Mouse (Mus musculus) frontal cortex, adult 2 months (tissue): ENCODE results near the gene Pou3f3. TPM values are rescaled to one million over a fixed set of nuclear protein-coding genes. Genes with fewer than 3 reads are reported as not detected.

Source experiments
- DNase-seq, 2 experiments: peaks; one replicate each; pipeline ENCODE4 v3.0.0; 2022; ENCODE audit warnings: low spot score in 1 of 2; ENCODE audit errors: extremely low spot score in 1 of 2
- polyA plus RNA-seq: library from polyadenylated mRNA; depleted of rRNA; stranded (reverse); fragments of >200 nt; gene quantifications from 2 replicates; pipeline ENCODE4 v1.2.3, GENCODE M21; 2012

The Pou3f3 gene
- polyA plus RNA-seq, 1 experiment = 29.7 TPM

- no peak for DNase-seq
Observed at GRCm38 (mm10) chr1:42694290-42694664, 1.3 kb upstream of the Pou3f3 start.

DNA sequence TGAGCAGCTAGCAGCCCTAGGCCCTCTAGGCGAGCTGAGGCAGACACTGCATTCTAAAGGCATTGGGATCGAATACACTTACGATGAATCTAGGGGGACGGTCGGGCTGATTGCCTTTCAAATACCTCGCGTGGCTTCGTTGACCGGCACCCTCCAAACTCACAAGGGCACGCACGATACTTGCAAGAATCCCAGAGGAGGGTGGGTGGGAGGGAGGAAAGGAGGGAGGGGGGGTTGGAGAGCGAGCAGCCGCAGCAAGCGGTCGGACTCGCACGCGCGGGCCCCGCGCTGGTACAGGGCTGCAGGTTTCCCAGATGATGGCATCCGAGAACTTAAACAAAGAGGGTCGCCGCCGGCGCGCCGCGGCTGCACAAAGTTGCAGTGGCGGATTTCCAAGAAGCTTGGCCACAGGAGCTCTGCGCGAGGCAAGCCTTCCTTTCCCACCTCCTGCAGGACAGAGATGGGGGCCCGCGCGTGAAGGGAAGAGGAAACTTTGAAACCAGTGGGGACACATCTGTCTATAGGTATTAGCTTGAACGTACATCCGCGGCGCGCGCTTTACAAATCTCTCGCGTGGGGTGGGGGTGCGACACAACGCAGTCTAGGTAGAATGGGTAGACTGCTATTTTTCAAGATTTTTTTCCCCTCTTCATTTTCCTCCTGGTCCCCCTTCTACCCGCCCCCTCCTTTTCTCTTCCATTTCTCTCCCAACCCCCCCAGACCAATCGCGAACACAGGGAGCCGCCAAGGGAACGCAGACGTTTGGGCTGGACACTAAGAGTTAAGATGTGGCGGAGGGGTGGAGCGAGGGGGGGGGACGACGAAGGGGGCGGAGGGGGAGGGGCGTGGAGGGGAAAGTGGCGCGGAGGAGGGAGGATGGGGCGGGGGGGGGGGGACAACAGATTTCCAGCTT, 647 bp upstream of the Pou3f3 start:
- DNase-seq = no peak

- no peak for DNase-seq
Observed at GRCm38 (mm10) chr1:42696371-42697031, 933 bp downstream of the Pou3f3 start.

GRCm38 (mm10) chr1:42697321-42697755, 1.8 kb downstream of the Pou3f3 start:
- DNase-seq = no peak

- DNase-seq = no peak
Observed at GRCm38 (mm10) chr1:42697756-42698583, 2.4 kb downstream of the Pou3f3 start.

DNA sequence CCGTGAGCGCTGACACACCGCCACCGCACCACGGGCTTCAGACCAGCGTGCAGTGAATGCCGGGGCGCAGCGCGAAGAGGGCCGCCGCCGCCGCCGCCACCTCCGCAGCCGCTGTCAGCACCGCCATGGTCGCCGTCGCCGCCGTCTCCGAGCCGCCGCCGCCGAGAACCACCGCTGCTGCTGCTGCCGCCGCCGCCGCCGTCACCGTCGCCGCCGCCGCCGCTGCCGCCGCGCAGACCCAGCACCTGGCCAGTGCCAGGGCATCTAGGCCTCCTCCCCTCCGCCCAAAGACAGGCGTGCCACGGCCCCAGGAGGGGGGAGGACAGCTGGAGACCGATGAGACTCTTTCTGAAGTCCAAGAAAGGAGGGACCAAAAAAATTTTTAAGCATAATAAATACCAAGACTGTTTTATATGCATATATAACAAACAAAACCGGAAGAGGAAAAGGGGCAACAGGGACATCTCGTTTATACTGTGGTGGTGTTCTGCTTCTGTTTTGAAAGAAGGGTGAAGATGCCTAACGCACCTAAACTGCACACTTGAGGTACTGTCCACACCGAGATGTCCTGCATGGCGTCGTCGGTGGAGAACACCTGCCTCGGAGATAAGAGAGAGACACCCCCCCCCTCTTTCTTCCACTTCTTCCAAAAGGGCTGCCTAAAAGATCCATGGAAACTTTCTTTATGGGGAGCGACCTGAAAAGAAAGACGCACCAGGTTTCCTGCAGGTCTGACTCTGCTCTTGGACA, 3.2 kb downstream of the Pou3f3 start:
- DNase-seq = no peak

GRCm38 (mm10) chr1:42699471-42699871, 3.9 kb downstream of the Pou3f3 start:
- no peak for DNase-seq

DNA sequence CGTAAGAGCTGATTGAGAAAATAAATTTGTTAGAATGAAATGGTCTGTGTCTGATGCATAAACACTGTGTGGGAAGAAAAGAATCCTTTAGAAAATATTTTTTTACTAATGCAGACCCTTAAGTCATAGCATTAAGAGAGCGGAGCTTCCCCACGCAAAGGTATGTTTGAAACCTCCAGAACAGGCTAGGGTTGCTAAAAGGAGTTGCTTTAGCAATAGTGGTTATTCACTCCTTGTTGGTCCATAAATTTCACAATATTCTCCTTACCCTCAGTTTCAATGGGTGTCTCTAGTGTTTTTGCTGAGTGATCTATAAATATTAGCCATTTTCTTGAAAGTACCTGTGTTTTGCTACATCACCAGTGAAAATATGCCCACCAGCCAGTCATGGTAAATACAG, 4.6 kb downstream of the Pou3f3 start:
- DNase-seq = no peak

DNA sequence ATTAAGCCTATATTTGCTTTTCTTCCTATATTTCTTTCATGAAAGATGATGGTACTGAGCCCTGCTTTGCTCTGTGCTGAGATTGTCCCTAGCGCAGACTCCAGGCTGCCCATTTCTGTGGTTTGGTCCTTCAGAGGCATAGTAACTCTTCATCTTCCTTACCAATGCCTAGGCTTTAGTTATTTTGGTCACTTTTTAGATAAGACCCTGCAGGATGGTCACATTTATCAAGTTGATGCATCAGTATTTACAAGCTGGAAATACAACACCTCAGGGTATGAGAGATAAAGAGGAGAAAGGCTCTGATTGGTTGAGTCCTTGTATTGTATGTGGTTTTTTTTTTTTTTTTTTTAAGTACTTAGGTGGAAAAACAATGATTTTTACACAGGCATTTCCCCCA, 5.2 kb downstream of the Pou3f3 start:
- no peak for DNase-seq

- no peak for DNase-seq
Observed at GRCm38 (mm10) chr1:42701833-42702611, 6.5 kb downstream of the Pou3f3 start.

DNA sequence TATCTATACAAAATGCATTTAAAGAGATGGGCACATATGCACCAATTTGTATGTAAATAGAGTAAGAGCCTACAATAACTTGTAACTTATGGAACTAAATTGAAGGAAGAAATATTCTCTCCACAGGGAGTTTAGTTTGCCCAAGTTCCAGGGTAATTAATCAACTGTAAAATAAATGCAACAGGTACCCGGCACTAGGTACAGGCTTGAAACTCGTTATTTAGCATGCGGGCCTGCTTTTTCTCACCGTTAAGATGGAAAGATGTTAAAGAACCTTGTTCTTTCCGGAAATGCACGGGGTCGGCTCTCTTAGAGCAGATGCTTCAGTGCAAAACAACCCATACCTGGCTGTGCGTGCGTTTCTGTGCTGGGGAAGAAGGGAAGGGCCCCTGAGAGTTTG, 7.4 kb downstream of the Pou3f3 start:
- DNase-seq = no peak

DNA sequence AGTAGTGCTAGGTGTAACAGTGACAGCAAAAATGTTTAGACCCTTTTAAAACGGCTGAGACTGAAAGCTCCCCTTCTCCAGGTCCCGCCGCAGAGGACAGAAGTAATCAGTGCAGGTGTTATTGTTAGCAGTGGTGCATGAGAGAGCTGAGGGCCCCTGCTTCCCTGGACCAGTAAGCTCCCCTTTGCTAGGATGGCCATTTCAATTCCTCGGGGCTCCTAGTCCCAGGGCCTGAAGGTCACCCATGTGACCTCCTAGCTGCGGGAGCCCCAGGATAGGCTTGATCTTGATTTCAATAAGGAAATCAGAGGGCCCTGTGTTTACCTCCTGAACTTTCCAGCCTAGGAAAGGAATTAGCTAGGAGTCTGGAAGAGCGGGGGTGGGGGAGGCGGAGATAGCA, 7.9 kb downstream of the Pou3f3 start:
- no peak for DNase-seq

DNA sequence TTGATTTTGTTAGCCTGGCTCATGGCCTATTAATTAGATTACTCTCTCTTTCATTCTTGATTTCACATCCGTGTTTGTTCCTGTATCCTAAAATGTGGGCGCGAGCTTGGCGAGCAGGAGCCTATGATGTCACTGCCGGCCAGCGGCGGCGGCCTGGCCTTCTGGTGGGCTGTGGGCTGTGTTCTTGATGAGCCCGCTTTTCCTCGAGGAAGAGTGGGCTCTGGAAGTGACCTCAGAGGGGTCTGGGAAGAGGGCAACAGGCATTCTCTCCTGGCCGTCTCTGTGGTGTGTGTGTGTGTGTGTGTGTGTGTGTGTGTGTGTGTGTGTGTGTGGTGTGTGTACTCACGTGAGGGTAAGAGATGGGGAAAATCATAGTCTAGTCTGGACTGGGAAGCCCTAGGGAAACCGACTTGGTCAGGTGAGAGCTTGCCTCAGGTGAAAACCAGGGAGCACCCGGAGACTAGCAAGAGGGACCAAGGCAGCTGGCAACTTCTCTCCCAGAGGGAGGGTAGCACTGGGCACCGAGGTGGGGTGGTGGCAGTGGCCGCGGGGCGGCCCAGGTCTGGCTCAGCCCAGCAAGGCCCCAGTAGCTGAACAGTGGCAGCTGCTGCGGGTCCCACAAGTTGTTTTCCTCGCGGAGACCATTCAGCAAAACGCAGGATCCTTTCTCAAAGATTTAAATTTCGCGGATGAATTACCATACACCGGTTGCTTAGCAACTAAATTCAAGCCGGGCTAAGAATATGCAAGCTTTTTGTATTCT, 8.5 kb downstream of the Pou3f3 start:
- DNase-seq = no peak

- DNase-seq = no peak
Observed at GRCm38 (mm10) chr1:42704981-42705810, 9.6 kb downstream of the Pou3f3 start.

GRCm38 (mm10) chr1:42705811-42706160, 10.2 kb downstream of the Pou3f3 start:
- DNase-seq = no peak

DNA sequence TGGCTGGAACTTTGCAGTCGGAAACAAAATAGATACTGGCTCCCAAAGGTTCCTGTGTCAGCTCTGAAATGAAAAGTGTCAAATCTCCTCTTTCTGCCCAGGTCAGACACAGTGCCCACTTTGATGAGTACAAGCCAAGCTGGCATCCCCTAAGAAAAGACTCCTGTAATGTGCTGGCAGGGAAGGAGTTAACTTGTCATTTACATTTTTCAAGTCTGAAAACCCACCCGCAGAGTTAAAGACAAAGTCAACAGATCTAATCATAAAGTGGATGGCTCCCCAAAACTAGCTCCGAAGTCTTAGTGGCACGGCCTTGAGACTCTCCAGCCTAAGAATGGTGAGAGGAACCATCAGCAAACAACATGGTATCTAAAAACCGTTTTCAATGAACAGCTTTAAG, 11.6 kb downstream of the Pou3f3 start:
- DNase-seq = no peak

DNA sequence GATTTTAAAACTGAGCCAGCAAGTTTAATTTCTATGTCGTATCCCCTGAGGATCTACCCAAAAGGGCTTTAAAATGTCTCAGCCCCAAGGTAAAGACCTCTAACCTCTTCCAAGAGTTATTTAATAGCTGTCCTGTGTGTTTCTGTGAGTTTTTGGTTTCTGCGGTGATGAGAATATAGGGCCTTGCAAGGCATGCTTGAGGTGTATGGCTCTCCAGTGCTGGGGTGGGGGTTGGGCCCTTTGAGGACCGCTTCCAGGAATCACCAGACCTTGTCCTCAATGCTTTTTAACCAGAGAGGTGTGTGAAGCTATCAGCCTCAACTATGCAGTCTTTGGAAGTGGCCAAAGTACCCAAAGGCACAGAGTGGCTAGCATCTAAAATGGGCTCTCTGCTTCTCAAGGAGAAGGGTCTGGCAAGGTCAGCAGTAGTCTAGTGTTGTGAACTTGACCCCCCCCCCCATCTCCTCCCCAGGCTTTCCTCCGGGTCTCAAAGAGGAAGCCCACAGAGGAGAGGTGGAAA, 12.1 kb downstream of the Pou3f3 start:
- no peak for DNase-seq

DNA sequence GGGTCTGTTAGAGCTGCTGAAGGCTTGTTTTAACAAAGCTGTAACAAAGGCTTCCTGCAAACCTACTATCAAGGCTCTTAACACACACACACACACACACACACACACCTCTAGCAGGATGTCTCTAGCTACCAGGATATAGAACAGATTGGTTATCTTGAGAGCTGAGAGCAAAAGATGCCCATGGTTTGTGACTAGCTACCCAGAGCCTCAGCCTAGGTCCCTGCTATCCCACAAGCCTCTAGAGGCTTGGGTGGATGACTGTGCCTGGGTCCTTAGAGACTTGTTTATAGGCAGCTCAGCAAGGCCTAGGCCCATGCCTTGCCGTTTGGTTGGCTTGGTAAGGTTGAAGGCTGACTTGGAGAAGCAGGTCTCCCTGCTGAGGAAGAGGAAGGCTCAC, 13.5 kb downstream of the Pou3f3 start:
- no peak for DNase-seq
